Mouse (Mus musculus) CH12.LX (cell line): ENCODE measurements around the gene Ldlr. TPM values are rescaled to one million over a fixed set of nuclear protein-coding genes. Genes with fewer than 3 reads are reported as not detected.

Experiments used
- DNase-seq: peaks from one replicate; pipeline ENCODE4 v3.0.0-alpha.2; 2013; ENCODE audit errors: extremely low read depth
- H3K27ac ChIP-seq: 2 replicates; pipeline ENCODE4 v1.5.1; 2012; ENCODE audit warnings: low read depth, mild to moderate bottlenecking, control low read depth, moderate library complexity; ENCODE audit not compliant: insufficient read depth
- H3K27me3 ChIP-seq: replicated peaks from 2 replicates; pipeline ENCODE3; 2012; ENCODE audit warnings: inconsistent platforms
- H3K36me3 ChIP-seq, 2 experiments: replicated peaks in 1 of 2; 2 replicates each; pipeline versions ENCODE3 to v1.6.1; 2012; ENCODE audit warnings: inconsistent platforms in 1 of 2, low read length in 1 of 2, mild to moderate bottlenecking in 1 of 2, mixed read lengths in 1 of 2, moderate library complexity in 1 of 2; ENCODE audit not compliant: control insufficient read depth in 1 of 2, insufficient read depth in 1 of 2
- H3K4me1 ChIP-seq, 2 experiments: 2 replicates each; pipeline ENCODE4 v1.6.1; 2012; ENCODE audit warnings: inconsistent platforms in 1 of 2, moderate library complexity in 1 of 2; ENCODE audit not compliant: insufficient read depth in 2 of 2, control insufficient read depth in 1 of 2
- H3K4me2 ChIP-seq: 2 replicates; pipeline ENCODE4 v1.6.1; 2012; ENCODE audit warnings: low read depth, mild to moderate bottlenecking, control low read depth; ENCODE audit not compliant: poor library complexity, insufficient read depth, severe bottlenecking
- H3K4me3 ChIP-seq, 3 experiments: fragments of 150-350 bp in 1 of 3; sonication (generic) in 1 of 3; replicated peaks in 1 of 3; 2 replicates each; pipeline versions ENCODE3 to v1.5.1; 2011 to 2012; ENCODE audit warnings: low read depth in 2 of 3, low read length in 2 of 3, mild to moderate bottlenecking in 2 of 3, moderate library complexity in 2 of 3, control low read depth in 1 of 3, improper control_type of control experiment in 1 of 3, inconsistent platforms in 1 of 3, mixed read lengths in 1 of 3; ENCODE audit not compliant: poor library complexity in 1 of 3
- H3K79me2 ChIP-seq: replicated peaks from 2 replicates; pipeline ENCODE4 v1.6.1; 2012; ENCODE audit warnings: mild to moderate bottlenecking, moderate library complexity; ENCODE audit not compliant: control insufficient read depth, poor library complexity, insufficient read depth, severe bottlenecking; ENCODE audit errors: extremely low read depth
- H3K9ac ChIP-seq: 2 replicates; pipeline ENCODE4 v1.6.1; 2012; ENCODE audit warnings: low read depth, mild to moderate bottlenecking, control low read depth, moderate library complexity; ENCODE audit not compliant: insufficient read depth
- H3K9me3 ChIP-seq: replicated peaks from 2 replicates; pipeline ENCODE3; 2012; ENCODE audit warnings: low read length, inconsistent platforms, mixed read lengths
- CHD1 ChIP-seq: IDR thresholded peaks from 2 replicates; pipeline ENCODE4 v1.6.1; 2012; ENCODE audit warnings: low read depth, low read length, improper control_type of control experiment, inconsistent platforms
- CTCF ChIP-seq, 2 experiments: IDR thresholded peaks in 1 of 2; conservative IDR thresholded peaks in 1 of 2; 2 replicates each; pipeline ENCODE4 v1.5.1; 2011 to 2012; ENCODE audit warnings: low read depth in 2 of 2, low read length in 2 of 2, improper control_type of control experiment in 1 of 2, inconsistent platforms in 1 of 2, mild to moderate bottlenecking in 1 of 2, moderate library complexity in 1 of 2
- ELF1 ChIP-seq: IDR thresholded peaks from 2 replicates; pipeline ENCODE4 v1.6.1; 2014; ENCODE audit warnings: low read depth, mild to moderate bottlenecking, inconsistent platforms, low read length, improper control_type of control experiment
- EP300 ChIP-seq: IDR thresholded peaks from 2 replicates; pipeline ENCODE4 v1.6.1; 2011; ENCODE audit warnings: low read length, improper control_type of control experiment
- ETS1 ChIP-seq: conservative IDR thresholded peaks from 2 replicates; pipeline ENCODE4 v1.6.1; 2012; ENCODE audit warnings: low read depth, mild to moderate bottlenecking, inconsistent platforms, low read length, improper control_type of control experiment, moderate library complexity
- GABPA ChIP-seq: IDR thresholded peaks from 2 replicates; pipeline ENCODE4 v1.6.1; 2012; ENCODE audit warnings: low read depth, low read length, improper control_type of control experiment, inconsistent platforms; ENCODE audit not compliant: insufficient replicate concordance
- IRF4 ChIP-seq: IDR thresholded peaks from 2 replicates; pipeline ENCODE4 v1.6.1; 2014; ENCODE audit warnings: low read depth, mild to moderate bottlenecking, inconsistent platforms, low read length, improper control_type of control experiment
- JUN ChIP-seq: IDR thresholded peaks from 2 replicates; pipeline ENCODE4 v1.6.1; 2011; ENCODE audit warnings: low read depth, mild to moderate bottlenecking, low read length, improper control_type of control experiment, moderate library complexity; ENCODE audit not compliant: insufficient read depth
- JUND ChIP-seq: conservative IDR thresholded peaks from 2 replicates; pipeline ENCODE4 v1.6.1; 2011; ENCODE audit warnings: low read depth, low read length, improper control_type of control experiment
- MAFK ChIP-seq: IDR thresholded peaks from 2 replicates; pipeline ENCODE4 v1.6.1; 2011; ENCODE audit warnings: low read length, improper control_type of control experiment; ENCODE audit not compliant: insufficient replicate concordance
- MAX ChIP-seq: IDR thresholded peaks from 2 replicates; pipeline ENCODE4 v1.6.1; 2011; ENCODE audit warnings: low read length, improper control_type of control experiment
- MEF2A ChIP-seq: IDR thresholded peaks from 2 replicates; pipeline ENCODE4 v1.6.1; 2014; ENCODE audit warnings: low read depth, mild to moderate bottlenecking, inconsistent platforms, low read length, improper control_type of control experiment, borderline replicate concordance
- NELFE ChIP-seq: IDR thresholded peaks from 2 replicates; pipeline ENCODE4 v1.6.1; 2011; ENCODE audit warnings: low read depth, low read length, improper control_type of control experiment
- RAD21 ChIP-seq: IDR thresholded peaks from 2 replicates; pipeline ENCODE4 v1.6.1; 2011; ENCODE audit warnings: low read depth, mild to moderate bottlenecking, low read length, improper control_type of control experiment, moderate library complexity
- RCOR1 ChIP-seq: conservative IDR thresholded peaks from 2 replicates; pipeline ENCODE4 v1.6.1; 2012; ENCODE audit warnings: low read depth, mild to moderate bottlenecking, inconsistent platforms, low read length, improper control_type of control experiment
- SMC3 ChIP-seq: IDR thresholded peaks from 2 replicates; pipeline ENCODE4 v1.6.1; 2011; ENCODE audit warnings: low read depth, low read length, improper control_type of control experiment
- TBP ChIP-seq: conservative IDR thresholded peaks from 2 replicates; pipeline ENCODE4 v1.6.1; 2011; ENCODE audit warnings: low read depth, low read length, improper control_type of control experiment
- UBTF ChIP-seq: IDR thresholded peaks from 2 replicates; pipeline ENCODE4 v1.6.1; 2012; ENCODE audit warnings: low read depth, mild to moderate bottlenecking, inconsistent platforms, low read length, improper control_type of control experiment, moderate library complexity
- USF1 ChIP-seq: IDR thresholded peaks from 2 replicates; pipeline ENCODE4 v1.6.1; 2014; ENCODE audit warnings: low read depth, mild to moderate bottlenecking, inconsistent platforms, low read length, improper control_type of control experiment
- USF2 ChIP-seq: conservative IDR thresholded peaks from 2 replicates; pipeline ENCODE4 v1.6.1; 2011; ENCODE audit warnings: low read depth, low read length, improper control_type of control experiment
- ZKSCAN1 ChIP-seq: IDR thresholded peaks from 2 replicates; pipeline ENCODE4 v1.6.1; 2012; ENCODE audit warnings: low read depth, inconsistent platforms, low read length, improper control_type of control experiment, borderline replicate concordance
- dilution Hi-C: fragments of 300-500 bp; cut with MboI; formaldehyde crosslinking; loops from 2 replicates; pipeline ENCODE4 v1.14.3; 2020; ENCODE audit warnings: low sequenced_read_pairs; ENCODE audit not compliant: extremely low pct_unique_long_range_greater_than_20kb, extremely low pct_ligation_motif_present
- in situ Hi-C: fragments of 300-500 bp; cut with MboI; formaldehyde crosslinking; loops from 3 replicates; pipeline ENCODE4 v1.14.3; 2019; ENCODE audit warnings: low sequenced_read_pairs, low pct_ligation_motif_present, low pct_unique_long_range_greater_than_20kb, mixed read lengths
- polyA plus RNA-seq: library from polyadenylated mRNA; unstranded; fragments of >175 nt; gene quantifications from 2 replicates; pipeline ENCODE4 v1.2.1, GENCODE M21; 2012; ENCODE audit warnings: low read depth; ENCODE audit not compliant: insufficient read length
- total RNA-seq, 2 experiments: library from RNA; depleted of rRNA; stranded (reverse); fragments of 300-350 nt in 1 of 2; fragments of >200 nt in 1 of 2; gene quantifications; 2 replicates each; pipeline ENCODE4 v1.2.3; 2012 to 2014

Ldlr gene
- total and polyA plus RNA-seq, 3 experiments, result 24.0 to 34.7 (median 24.9) TPM

DNA sequence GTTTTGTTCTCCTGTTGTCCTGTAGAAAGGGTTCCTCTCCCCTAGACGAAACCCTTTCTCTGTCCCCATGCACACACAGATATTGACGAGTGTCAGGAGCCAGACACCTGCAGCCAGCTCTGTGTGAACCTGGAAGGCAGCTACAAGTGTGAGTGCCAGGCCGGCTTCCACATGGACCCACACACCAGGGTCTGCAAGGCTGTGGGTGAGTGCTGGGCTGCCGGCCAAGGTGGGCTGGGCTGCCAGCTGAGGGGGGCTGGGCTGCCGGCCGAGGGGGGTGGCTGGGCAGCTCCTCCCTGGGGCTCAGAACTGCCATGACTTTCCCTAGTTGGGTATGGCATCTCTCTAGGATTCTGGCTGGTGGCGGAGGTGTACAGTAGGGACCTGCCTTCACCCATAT, 15.5 kb downstream of the Ldlr start:
- no peak overlapping the region for H3K4me3 ChIP-seq
- TF ChIP-seq MAX (no peak), ZKSCAN1 (no peak), JUND (no peak), MEF2A (no peak), USF1 (no peak), NELFE (no peak), IRF4 (no peak), SMC3 (no peak), ETS1 (no peak), ELF1 (no peak), TBP (no peak)
- no peak for DNase-seq
- H3K27me3 ChIP-seq, result no peaks in the 10 kb centered on the region
- peaks cover 67 to 91% of the 10 kb centered on the region in 2 experiments for H3K36me3 ChIP-seq
- H3K9me3 ChIP-seq, result peaks cover 8% of the 10 kb centered on the region
- no peaks in the 10 kb centered on the region for H3K79me2 ChIP-seq
- H3K4me1 ChIP-seq, result peaks cover 0 to 3% of the 10 kb centered on the region in 2 experiments; a peak in 1 of 4 replicates
- H3K4me2 ChIP-seq, result no peak overlapping the region
- in situ Hi-C loops, result no loop called here
- no peak overlapping the region for H3K9ac ChIP-seq
- dilution Hi-C loops, result no loop called here
- H3K27ac ChIP-seq, result no peak overlapping the region

DNA sequence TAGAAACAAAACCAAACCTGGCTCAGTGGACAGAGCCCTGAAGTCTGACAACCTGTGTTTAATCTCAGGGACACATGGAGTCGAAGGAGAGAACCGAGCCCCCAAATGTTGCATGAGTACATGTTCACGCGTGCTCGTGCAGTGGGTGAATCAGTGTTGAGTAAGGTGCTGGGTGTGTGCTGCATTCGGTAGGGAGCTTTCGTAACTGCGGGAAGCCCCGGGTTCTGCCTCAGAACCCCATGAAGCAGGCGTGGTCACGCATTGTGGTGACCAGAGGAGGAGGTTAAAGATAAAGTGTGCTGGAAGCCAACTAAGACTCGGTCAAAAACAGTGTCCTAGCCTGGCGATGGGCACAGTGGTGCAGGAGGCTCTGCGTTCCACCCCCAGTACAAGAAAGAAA, 17.1 kb downstream of the Ldlr start:
- Histone ChIP-seq H3K4me1 (peaks cover 0 to 3% of the 10 kb centered on the region in 2 experiments; a peak in 1 of 4 replicates), H3K27me3 (no peaks in the 10 kb centered on the region)
- DNase-seq, result no peak
- no peak for TF ChIP-seq JUN
- no peak for TF ChIP-seq ELF1
- no peak for TF ChIP-seq UBTF
- no peak for TF ChIP-seq CTCF (conservative IDR thresholded peaks at IDR 0.05 in 1 of 2, IDR thresholded peaks at IDR 0.05 in 1 of 2; ENCODE audit: low read depth in 2 of 2, low read length in 2 of 2)
- TF ChIP-seq RAD21, result no peak
- no peak for TF ChIP-seq SMC3
- no peak for TF ChIP-seq USF1
- TF ChIP-seq EP300, result no peak
- TF ChIP-seq MAFK, result no peak
- no peak for TF ChIP-seq JUND
- TF ChIP-seq CHD1, result no peak
- no peak for TF ChIP-seq USF2
- no peak for TF ChIP-seq GABPA
- TF ChIP-seq RCOR1, result no peak
- TF ChIP-seq, all 38 proteins: peak for 0
- Histone ChIP-seq H3K79me2 (no peaks in the 10 kb centered on the region), H3K4me2 (no peak overlapping the region), H3K36me3 (peaks cover 66 to 91% of the 10 kb centered on the region in 2 experiments), H3K9me3 (no peaks in the 10 kb centered on the region), H3K27ac (no peak overlapping the region), H3K4me3 (no peak overlapping the region), H3K9ac (no peak overlapping the region)
- dilution Hi-C loops, result no loop called here
- in situ Hi-C loops, result no loop called here
